In genomic region chr7:35106614-35107013, GRCm38 (mm10) we compare ENCODE assay signal across 18 mouse cellular contexts.
"Had no signal": no experiment of that assay in that cellular context is flagged by ENCODE, and none has a peak within 500 bp of the region (broad histone marks: within the 10 kb centered on the region; RNA-seq: fewer than 3 reads in every experiment).

No protein-coding gene starts in this region.

- H3K36me3 ChIP-seq: liver, embryonic 12.5 days; midbrain, embryonic 13.5 days; midbrain, embryonic 15.5 days; neural tube, embryonic 12.5 days had no signal

- H3K27ac ChIP-seq: liver, embryonic 12.5 days; liver, embryonic 14.5 days; midbrain, embryonic 13.5 days; midbrain, embryonic 15.5 days; neural tube, embryonic 12.5 days had no signal

- H3K27me3 ChIP-seq: liver, embryonic 12.5 days; midbrain, embryonic 13.5 days; midbrain, embryonic 15.5 days; neural tube, embryonic 12.5 days had no signal

- H3K9me3 ChIP-seq: liver, embryonic 12.5 days; midbrain, embryonic 13.5 days; midbrain, embryonic 15.5 days; neural tube, embryonic 12.5 days had no signal

- H3K9ac ChIP-seq: liver, embryonic 12.5 days; liver, embryonic 14.5 days; lung, embryonic 14.5 days; midbrain, embryonic 13.5 days; midbrain, embryonic 15.5 days; neural tube, embryonic 12.5 days had no signal

- ATAC-seq: liver, embryonic 12.5 days; midbrain, embryonic 13.5 days; midbrain, embryonic 15.5 days had no signal

- H3K4me2 ChIP-seq: liver, embryonic 12.5 days; lung, embryonic 14.5 days; midbrain, embryonic 11.5 days; midbrain, embryonic 13.5 days; midbrain, embryonic 15.5 days; neural tube, embryonic 12.5 days had no signal

- H3K4me1 ChIP-seq: midbrain, embryonic 13.5 days; midbrain, embryonic 15.5 days; neural tube, embryonic 12.5 days had no signal

- DNase-seq: lung, adult 18-20 months; lung, embryonic 14.5 days; lung, postnatal 10 days; lung, postnatal 4 days; right cerebral cortex, adult 18-20 months; right cerebral cortex, postnatal 25 days; right cerebral cortex, postnatal 4 days; spleen, adult 18-20 months; thymus, adult 18-20 months; thymus, postnatal 14 days; thymus, postnatal 36 days had no signal

- H3K4me3 ChIP-seq: liver, embryonic 12.5 days; megakaryocyte, embryonic 14.5 days; midbrain, embryonic 13.5 days; midbrain, embryonic 15.5 days; neural tube, embryonic 12.5 days had no signal
